Mouse (Mus musculus) heart, embryonic 10.5 days (tissue): ENCODE measurements around the gene Stat5b. TPM values are rescaled to one million over a fixed set of nuclear protein-coding genes. Genes with fewer than 3 reads are reported as not detected.

ENCODE experiments used
- DNase-seq: peaks from one replicate; pipeline ENCODE4 v3.0.0-alpha.2; 2017; ENCODE audit warnings: low spot score
- H3K27ac ChIP-seq: fragments of 300-500 bp; sonication (generic); 2 replicates; pipeline ENCODE4 v1.5.1; 2016; ENCODE audit warnings: mild to moderate bottlenecking
- H3K27me3 ChIP-seq: fragments of 300-500 bp; sonication (generic); 2 replicates; pipeline ENCODE4 v1.6.1; 2016; ENCODE audit warnings: mild to moderate bottlenecking; ENCODE audit not compliant: poor library complexity, insufficient read depth, severe bottlenecking
- H3K36me3 ChIP-seq: fragments of 300-500 bp; sonication (generic); 2 replicates; pipeline ENCODE4 v1.6.1; 2016; ENCODE audit warnings: mild to moderate bottlenecking, moderate library complexity
- H3K4me1 ChIP-seq: fragments of 300-500 bp; sonication (generic); 2 replicates; pipeline ENCODE4 v1.6.1; 2016; ENCODE audit warnings: mild to moderate bottlenecking
- H3K4me3 ChIP-seq: fragments of 300-500 bp; sonication (generic); 2 replicates; pipeline ENCODE4 v1.5.1; 2016; ENCODE audit warnings: mild to moderate bottlenecking, moderate library complexity
- H3K9me3 ChIP-seq: fragments of 300-500 bp; sonication (generic); 2 replicates; pipeline ENCODE4 v1.6.1; 2016; ENCODE audit warnings: mild to moderate bottlenecking, moderate library complexity
- WGBS: fragments of 180-500 bp; shearing (Covaris S2); methylation state at CpG from one replicate; pipeline ENCODE4 v1.1.7; 2016; 5-methylcytosine and 5-hydroxymethylcytosine counted together
- polyA plus RNA-seq: library from polyadenylated mRNA; unstranded; fragments of >200 nt; fragmentation: Nextera tagmentation; extraction: Ambion mirVana; gene quantifications from 2 replicates; pipeline ENCODE4 v1.2.1, GENCODE M21; 2016

The Stat5b gene
- polyA plus RNA-seq, 1 experiment from 2014 or later = 25.7 TPM

GRCm38 (mm10) chr11:100747114-100747513 is 103.4 kb downstream of the Stat5b start:
- Histone ChIP-seq H3K27ac (no peak overlapping the region), H3K36me3 (no peaks in the 10 kb centered on the region), H3K4me1 (peaks cover 8% of the 10 kb centered on the region; the same call in 1 of the 2 replicates), H3K4me3 (no peak overlapping the region), H3K27me3 (peaks cover 80% of the 10 kb centered on the region), H3K9me3 (no peaks in the 10 kb centered on the region)
- DNase-seq = no peak
- WGBS = 69% methylated on average over 5 of the region's 5 CpGs

GRCm38 (mm10) chr11:100746546-100746945 is 104.0 kb downstream of the Stat5b start:
- WGBS = 77% methylated on average over 10 of the region's 10 CpGs
- Histone ChIP-seq H3K4me3 (no peak overlapping the region), H3K36me3 (no peaks in the 10 kb centered on the region), H3K27me3 (peaks cover 76% of the 10 kb centered on the region), H3K9me3 (no peaks in the 10 kb centered on the region), H3K27ac (no peak overlapping the region), H3K4me1 (peaks cover 8% of the 10 kb centered on the region; the same call in 1 of the 2 replicates)
- no peak for DNase-seq

GRCm38 (mm10) chr11:100745085-100745484 is 105.4 kb downstream of the Stat5b start:
- peaks cover 72% of the 10 kb centered on the region for H3K27me3 ChIP-seq
- WGBS = 16% methylated on average over 6 of the region's 6 CpGs
- H3K4me3 ChIP-seq = no peak overlapping the region
- DNase-seq = no peak
- H3K9me3 ChIP-seq = no peaks in the 10 kb centered on the region
- H3K4me1 ChIP-seq = peaks cover 8% of the 10 kb centered on the region; the same call in 1 of the 2 replicates
- H3K27ac ChIP-seq = no peak overlapping the region
- no peaks in the 10 kb centered on the region for H3K36me3 ChIP-seq

GRCm38 (mm10) chr11:100741348-100741747 is 109.2 kb downstream of the Stat5b start:
- H3K9me3 ChIP-seq = no peaks in the 10 kb centered on the region
- peaks cover 18% of the 10 kb centered on the region for H3K4me1 ChIP-seq
- no peak for DNase-seq
- H3K27me3 ChIP-seq = peaks cover 39% of the 10 kb centered on the region
- no peak overlapping the region for H3K4me3 ChIP-seq
- no peak overlapping the region for H3K27ac ChIP-seq
- WGBS = 66% methylated on average over 6 of the region's 6 CpGs
- no peaks in the 10 kb centered on the region for H3K36me3 ChIP-seq

GRCm38 (mm10) chr11:100738749-100739148 is 111.8 kb downstream of the Stat5b start:
- peak overlapping the region; percentile 85 for H3K4me3 ChIP-seq
- H3K27ac ChIP-seq = peak overlapping the region; percentile 92
- H3K27me3 ChIP-seq = peaks cover 21% of the 10 kb centered on the region; the same call in 1 of the 2 replicates
- H3K36me3 ChIP-seq = 0 out of 2 replicates have a peak, but pooled peaks cover under 1% of the 10 kb centered on the region
- DNase-seq = no peak
- WGBS = 18% methylated on average over 5 of the region's 5 CpGs
- peaks cover 27% of the 10 kb centered on the region for H3K4me1 ChIP-seq
- H3K9me3 ChIP-seq = no peaks in the 10 kb centered on the region

DNA sequence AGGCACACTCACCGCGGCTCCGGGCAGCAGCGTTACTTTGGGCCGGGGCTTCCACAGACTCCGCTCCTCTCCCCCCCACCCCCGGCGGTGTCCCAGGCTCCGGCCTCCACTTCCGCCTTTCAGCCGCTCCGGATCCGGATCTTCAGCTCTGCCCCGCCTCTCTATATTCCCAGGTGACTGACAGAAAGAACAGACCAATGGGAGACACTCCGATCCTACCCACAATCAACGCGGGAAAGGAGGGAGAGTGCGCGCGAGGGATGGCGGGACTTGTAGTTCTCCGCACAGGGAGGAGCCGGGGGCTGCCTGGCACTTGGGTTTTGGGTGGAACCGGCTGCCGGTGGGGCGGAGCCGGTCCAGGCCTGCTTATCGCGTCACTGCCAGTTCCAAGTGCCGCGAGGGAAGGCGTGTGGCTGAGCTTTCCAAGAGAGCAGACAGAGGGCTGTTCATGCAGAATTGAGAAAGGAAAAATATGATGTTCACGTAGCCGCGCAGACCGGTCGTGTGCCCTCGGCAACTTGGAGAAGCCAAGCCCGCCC is 112.4 kb downstream of the Stat5b start, which contains the start of gene Rab5c:
TSS of gene Rab5c (minus strand) at position 150 of the 539 bp plus-strand sequence.
- Histone ChIP-seq H3K4me3 (peak within 1 kb of the TSS; percentile 85), H3K9me3 (no peaks in the 10 kb centered on the region), H3K27ac (peak within 1 kb of the TSS; percentile 92), H3K36me3 (peaks cover 6% of the 10 kb centered on the region; the same call in 1 of the 2 replicates), H3K27me3 (peaks cover 18% of the 10 kb centered on the region; the same call in 1 of the 2 replicates), H3K4me1 (peaks cover 27% of the 10 kb centered on the region)
- peak; percentile 100 for DNase-seq
- 1% methylated on average over 39 of the region's 39 CpGs for WGBS

- Histone ChIP-seq H3K36me3 (peaks cover 13% of the 10 kb centered on the region), H3K27me3 (peaks cover 17% of the 10 kb centered on the region; the same call in 1 of the 2 replicates), H3K9me3 (no peaks in the 10 kb centered on the region), H3K27ac (peak overlapping the region; percentile 92), H3K4me1 (peaks cover 27% of the 10 kb centered on the region), H3K4me3 (peak overlapping the region; percentile 85)
- no peak for DNase-seq
- WGBS = 1% methylated on average over 13 of the region's 13 CpGs
These were observed 113.3 kb downstream of the Stat5b start for GRCm38 (mm10) chr11:100737105-100737733.

GRCm38 (mm10) chr11:100736746-100737080 is 113.8 kb downstream of the Stat5b start:
- no peaks in the 10 kb centered on the region for H3K9me3 ChIP-seq
- 66% methylated on average over 4 of the region's 4 CpGs for WGBS
- H3K27me3 ChIP-seq = peaks cover 17% of the 10 kb centered on the region; the same call in 1 of the 2 replicates
- no peak for DNase-seq
- H3K27ac ChIP-seq = peak overlapping the region; percentile 92; the same call in 1 of the 2 replicates
- peaks cover 27% of the 10 kb centered on the region for H3K4me1 ChIP-seq
- H3K36me3 ChIP-seq = peaks cover 16% of the 10 kb centered on the region
- peak overlapping the region; percentile 85 for H3K4me3 ChIP-seq

- H3K4me1 ChIP-seq = peaks cover 27% of the 10 kb centered on the region
- H3K9me3 ChIP-seq = no peaks in the 10 kb centered on the region
- H3K4me3 ChIP-seq = peak overlapping the region; percentile 85
- peak overlapping the region; percentile 1; the same call in 1 of the 2 replicates for H3K27ac ChIP-seq
- peaks cover 11% of the 10 kb centered on the region; the same call in 1 of the 2 replicates for H3K27me3 ChIP-seq
- DNase-seq = no peak
- WGBS = 66% methylated on average over 14 of the region's 14 CpGs
- H3K36me3 ChIP-seq = peaks cover 16% of the 10 kb centered on the region
These were observed 114.4 kb downstream of the Stat5b start for GRCm38 (mm10) chr11:100735954-100736745.

DNA sequence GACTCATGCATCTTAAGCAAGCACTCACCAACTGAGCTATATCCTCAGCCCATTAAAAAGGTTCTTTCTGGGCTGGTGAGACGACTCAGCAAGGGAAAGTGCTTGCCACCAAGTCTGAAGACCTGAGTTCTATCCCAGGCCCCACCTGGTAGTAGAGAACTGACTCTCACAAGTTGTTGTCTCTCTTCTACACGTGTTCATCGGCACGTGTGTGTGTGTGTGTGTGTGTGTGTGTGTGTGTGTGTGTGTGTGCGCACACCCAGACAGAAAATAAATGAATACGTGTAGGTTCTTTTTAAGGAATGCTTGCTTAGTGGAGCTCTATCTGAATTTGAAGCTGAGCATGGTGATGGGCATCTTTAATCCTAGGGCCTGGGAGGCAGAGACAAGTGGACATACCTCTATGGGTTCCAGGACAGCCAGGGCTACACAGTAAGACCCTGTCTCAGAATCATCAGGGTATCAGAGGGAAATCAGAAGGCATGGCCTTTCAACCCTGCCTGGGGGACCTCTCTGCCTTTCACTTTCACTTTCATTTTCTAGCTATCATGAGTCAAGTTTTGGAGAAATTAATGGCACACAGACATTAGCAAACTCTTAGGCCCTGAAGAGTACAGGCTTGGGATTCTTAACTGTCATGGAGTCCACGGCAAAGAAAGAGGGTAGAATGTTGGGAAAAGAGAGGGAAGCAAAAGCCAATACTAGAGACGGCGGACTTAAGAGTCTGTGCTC is 115.2 kb downstream of the Stat5b start:
- peak overlapping the region; percentile 85 for H3K4me3 ChIP-seq
- H3K27ac ChIP-seq = peak overlapping the region; percentile 1; the same call in 1 of the 2 replicates
- 0 out of 2 replicates have a peak, but pooled peaks cover 6% of the 10 kb centered on the region for H3K27me3 ChIP-seq
- WGBS = 87% methylated on average over 9 of the region's 9 CpGs
- peaks cover 31% of the 10 kb centered on the region for H3K4me1 ChIP-seq
- H3K36me3 ChIP-seq = peaks cover 16% of the 10 kb centered on the region
- H3K9me3 ChIP-seq = no peaks in the 10 kb centered on the region
- no peak for DNase-seq
